Mouse (Mus musculus) erythroblast, embryonic 14.5 days (primary cell): ENCODE results near the gene Chrna1. TPM values are rescaled to one million over a fixed set of nuclear protein-coding genes. Genes with fewer than 3 reads are reported as not detected.
A peak's percentile ranks its signal among the peaks of the same experiment; 100 is the strongest.

Source experiments
- H3K27me3 ChIP-seq: 2 replicates; pipeline ENCODE4 v1.6.1; 2012; ENCODE audit warnings: inconsistent platforms; ENCODE audit not compliant: control insufficient read depth
- H3K36me3 ChIP-seq: 2 replicates; pipeline ENCODE4 v1.6.1; 2012; ENCODE audit warnings: mild to moderate bottlenecking, inconsistent platforms; ENCODE audit not compliant: control insufficient read depth
- H3K4me1 ChIP-seq: 2 replicates; pipeline ENCODE4 v1.6.1; 2012; ENCODE audit warnings: inconsistent platforms; ENCODE audit not compliant: control insufficient read depth
- H3K4me3 ChIP-seq: replicated peaks from 2 replicates; pipeline ENCODE3; 2012; ENCODE audit warnings: moderate library complexity, mild to moderate bottlenecking, inconsistent platforms
- H3K9me3 ChIP-seq: 2 replicates; pipeline ENCODE4 v1.6.1; 2012; ENCODE audit warnings: low read length, inconsistent platforms, mixed read lengths; ENCODE audit not compliant: control insufficient read depth
- GATA1 ChIP-seq: IDR thresholded peaks from 2 replicates; pipeline ENCODE4 v1.6.1; 2012; ENCODE audit warnings: low read length, inconsistent platforms, mixed read lengths
- TAL1 ChIP-seq: IDR thresholded peaks from 3 replicates; pipeline ENCODE4 v1.6.1; 2012; ENCODE audit warnings: low read length, inconsistent platforms, mixed read lengths
- polyA plus RNA-seq: library from polyadenylated mRNA; stranded (reverse); fragments of >175 nt; gene quantifications from 2 replicates; pipeline ENCODE4 v1.2.3, GENCODE M21; 2012

The Chrna1 gene
- polyA plus RNA-seq, 1 experiment = not detected

- H3K9me3 ChIP-seq = no peaks in the 10 kb centered on the region
- H3K36me3 ChIP-seq = no peaks in the 10 kb centered on the region
- peak overlapping the region; percentile 8 for H3K4me3 ChIP-seq
- H3K4me1 ChIP-seq = 0 out of 2 replicates have a peak, but pooled peaks cover 2% of the 10 kb centered on the region
- TF ChIP-seq GATA1 (no peak), TAL1 (no peak)
- H3K27me3 ChIP-seq = peaks cover 23% of the 10 kb centered on the region
Measured at GRCm38 (mm10) chr2:73585347-73585831, 5.3 kb upstream of the Chrna1 start.

DNA sequence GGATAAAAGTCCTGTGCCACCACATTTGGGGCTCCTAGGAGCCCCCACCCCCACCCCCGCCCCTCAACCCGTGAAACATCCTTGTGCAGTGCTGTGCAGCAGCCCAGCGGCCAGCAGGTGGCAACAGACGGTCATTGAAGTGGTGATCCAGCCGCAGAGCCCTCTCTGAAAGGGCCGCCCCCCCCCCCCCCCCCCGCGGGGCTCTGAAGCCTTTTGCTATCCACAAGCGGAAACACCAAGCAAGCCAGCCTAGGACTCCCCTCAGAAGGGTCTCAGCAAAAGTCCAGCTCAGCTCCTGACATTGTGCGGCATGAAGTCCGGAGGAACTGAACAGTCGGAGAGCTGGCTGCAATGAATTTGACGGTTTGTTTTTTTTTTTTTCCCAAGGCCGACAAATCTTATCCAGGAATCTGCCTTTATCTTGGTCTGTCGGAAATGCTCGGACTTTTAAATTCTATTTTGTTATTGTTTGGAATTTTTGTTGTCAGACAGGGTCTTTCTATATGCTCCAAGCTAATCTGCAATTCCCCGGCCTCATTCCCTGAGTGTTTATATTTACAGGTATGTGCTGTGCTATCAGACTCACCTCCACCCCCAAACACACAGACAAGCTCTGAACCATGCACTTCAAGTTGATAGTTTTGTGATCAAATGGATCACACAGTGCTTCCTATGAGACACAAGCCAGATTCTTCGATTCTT lies 4.7 kb upstream of the Chrna1 start:
- Histone ChIP-seq H3K4me1 (0 out of 2 replicates have a peak, but pooled peaks cover 2% of the 10 kb centered on the region), H3K9me3 (no peaks in the 10 kb centered on the region), H3K4me3 (peak overlapping the region; percentile 43), H3K27me3 (peaks cover 21% of the 10 kb centered on the region), H3K36me3 (no peaks in the 10 kb centered on the region)
- TF ChIP-seq TAL1 = no peak
- TF ChIP-seq GATA1 = no peak

DNA sequence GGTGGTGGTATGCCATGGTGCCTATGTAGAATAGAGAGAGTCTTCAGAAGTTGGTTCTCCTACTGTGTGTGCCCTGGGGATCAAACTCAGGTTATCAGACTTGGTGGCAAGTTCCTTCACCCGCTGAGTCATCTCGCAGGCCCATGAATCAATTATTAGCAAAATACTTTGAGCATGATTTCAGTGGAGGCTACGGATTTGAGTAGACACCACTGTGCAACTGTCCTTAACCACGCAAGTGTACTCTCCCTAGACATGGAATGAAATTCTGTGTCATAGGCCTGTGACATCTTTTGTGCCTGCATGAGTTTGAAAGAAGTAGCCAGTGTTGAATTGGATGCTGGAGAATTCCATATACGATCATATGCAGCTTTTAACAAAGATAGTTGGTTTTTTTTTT lies 582 bp upstream of the Chrna1 start:
- TF ChIP-seq TAL1 = no peak
- TF ChIP-seq GATA1 = no peak

DNA sequence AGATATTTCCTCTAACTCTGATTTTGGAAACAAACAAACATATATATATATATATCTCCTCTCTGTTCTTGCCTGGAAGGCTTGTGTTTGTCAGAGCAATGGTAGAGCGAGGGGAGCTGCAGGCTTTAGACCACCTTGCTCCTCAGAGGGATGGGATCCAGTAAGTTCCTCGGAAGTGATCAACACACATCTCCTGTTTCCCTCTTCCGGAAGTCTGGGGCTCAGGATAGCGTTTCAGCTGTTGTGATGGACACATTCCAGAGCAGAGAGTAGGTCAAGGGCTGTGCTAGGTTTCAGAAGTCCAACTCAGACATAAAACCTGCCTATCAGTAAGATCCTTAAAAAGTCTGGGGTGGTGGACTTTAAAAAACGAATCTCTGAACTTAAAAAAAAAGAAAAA lies 970 bp downstream of the Chrna1 start:
- Histone ChIP-seq H3K4me3 (no peak overlapping the region), H3K9me3 (no peaks in the 10 kb centered on the region), H3K4me1 (no peaks in the 10 kb centered on the region), H3K27me3 (peaks cover 5% of the 10 kb centered on the region), H3K36me3 (no peaks in the 10 kb centered on the region)
- TF ChIP-seq TAL1 (no peak), GATA1 (no peak)

More for the DNA sequence above, 582 bp upstream of the Chrna1 start:
- peaks cover 15% of the 10 kb centered on the region for H3K27me3 ChIP-seq
- H3K4me1 ChIP-seq = 0 out of 2 replicates have a peak, but pooled peaks cover 2% of the 10 kb centered on the region
- no peaks in the 10 kb centered on the region for H3K9me3 ChIP-seq
- H3K36me3 ChIP-seq = no peaks in the 10 kb centered on the region
- no peak overlapping the region for H3K4me3 ChIP-seq

DNA sequence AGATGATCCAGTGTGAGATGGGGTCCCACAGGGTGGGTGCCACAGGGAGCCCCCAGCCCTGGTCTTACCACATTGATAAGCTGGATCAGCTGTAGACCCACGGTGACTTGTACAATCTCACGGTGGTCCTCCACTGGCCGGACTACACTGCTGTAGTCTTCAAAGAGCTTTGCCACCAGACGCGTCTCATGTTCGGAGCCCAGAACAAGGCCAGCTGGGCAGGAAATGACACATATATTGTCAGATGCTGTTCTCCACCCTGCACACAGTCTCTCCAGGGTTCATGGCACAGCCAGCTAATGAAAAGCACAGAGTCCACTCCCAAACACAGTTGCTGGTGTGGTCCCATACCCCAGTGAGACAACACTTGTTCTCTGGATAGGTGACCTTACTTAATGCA lies 5.7 kb downstream of the Chrna1 start:
- H3K4me3 ChIP-seq = no peak overlapping the region
- no peaks in the 10 kb centered on the region for H3K36me3 ChIP-seq
- TF ChIP-seq TAL1 = no peak
- TF ChIP-seq GATA1 = no peak
- no peaks in the 10 kb centered on the region for H3K4me1 ChIP-seq
- H3K9me3 ChIP-seq = no peaks in the 10 kb centered on the region
- peaks cover 3% of the 10 kb centered on the region for H3K27me3 ChIP-seq

DNA sequence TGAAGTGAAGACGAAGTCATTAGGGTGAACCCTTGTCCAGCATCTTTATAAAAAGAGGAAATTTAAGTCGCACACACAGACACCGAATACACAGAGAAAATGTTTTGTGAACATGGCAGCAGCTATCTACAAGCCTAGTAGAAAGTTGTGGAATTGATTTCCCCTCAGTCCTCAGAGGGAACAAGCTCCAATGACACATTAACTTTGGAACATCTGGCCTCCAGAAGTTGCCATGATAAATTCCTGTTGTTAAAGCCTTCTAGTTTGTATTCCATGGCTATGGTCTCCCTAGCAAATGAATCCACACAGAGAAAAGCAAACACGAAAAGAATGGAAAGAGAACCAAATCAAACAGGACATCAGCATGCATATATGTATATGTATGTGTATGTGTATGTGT lies 6.6 kb downstream of the Chrna1 start:
- H3K36me3 ChIP-seq = no peaks in the 10 kb centered on the region
- H3K4me3 ChIP-seq = no peak overlapping the region
- TF ChIP-seq GATA1 = no peak
- TF ChIP-seq TAL1 = no peak
- no peaks in the 10 kb centered on the region for H3K9me3 ChIP-seq
- H3K27me3 ChIP-seq = peaks cover 3% of the 10 kb centered on the region
- no peaks in the 10 kb centered on the region for H3K4me1 ChIP-seq

GRCm38 (mm10) chr2:73572539-73573372 lies 7.4 kb downstream of the Chrna1 start:
- Histone ChIP-seq H3K4me1 (no peaks in the 10 kb centered on the region), H3K4me3 (no peak overlapping the region), H3K36me3 (no peaks in the 10 kb centered on the region), H3K9me3 (no peaks in the 10 kb centered on the region), H3K27me3 (peaks cover 5% of the 10 kb centered on the region)
- TF ChIP-seq TAL1 = no peak
- TF ChIP-seq GATA1 = no peak

DNA sequence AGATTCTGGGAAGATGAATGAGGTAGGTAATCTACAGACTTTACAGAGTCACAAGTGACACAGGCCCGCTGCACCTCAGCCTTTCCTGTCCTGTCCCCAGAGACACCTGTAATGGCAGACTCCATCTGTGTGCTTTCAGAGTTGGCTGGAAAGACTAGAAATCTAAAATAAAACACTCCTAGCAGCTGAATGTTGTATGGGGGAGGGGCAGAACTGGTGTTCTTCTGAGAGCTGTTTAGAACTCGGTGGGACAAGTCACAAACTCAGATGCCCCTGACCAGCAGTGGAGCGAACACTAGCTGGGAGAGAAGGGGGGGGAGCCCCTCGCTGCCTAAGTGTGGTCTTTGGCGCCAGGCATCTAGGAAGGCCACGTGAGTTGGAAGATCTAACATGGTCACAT lies 8.2 kb downstream of the Chrna1 start:
- Histone ChIP-seq H3K9me3 (no peaks in the 10 kb centered on the region), H3K27me3 (peaks cover 5% of the 10 kb centered on the region), H3K4me1 (no peaks in the 10 kb centered on the region), H3K4me3 (no peak overlapping the region), H3K36me3 (no peaks in the 10 kb centered on the region)
- no peak for TF ChIP-seq TAL1

- no peaks in the 10 kb centered on the region for H3K36me3 ChIP-seq
- no peaks in the 10 kb centered on the region for H3K9me3 ChIP-seq
- no peak overlapping the region for H3K4me3 ChIP-seq
- H3K4me1 ChIP-seq = no peaks in the 10 kb centered on the region
- peaks cover 5% of the 10 kb centered on the region for H3K27me3 ChIP-seq
- TF ChIP-seq GATA1 (no peak), TAL1 (no peak)
Measured at GRCm38 (mm10) chr2:73571304-73571703, 8.8 kb downstream of the Chrna1 start.
